Mouse (Mus musculus): ENCODE results near the gene 4930513O06Rik. TPM values are rescaled to one million over a fixed set of nuclear protein-coding genes. Genes with fewer than 3 reads are reported as not detected.

Gene 4930513O06Rik
- not detected in 2 replicates for polyA plus RNA-seq (2015; fragmentation: Nextera tagmentation; extraction: Ambion mirVana)

DNA sequence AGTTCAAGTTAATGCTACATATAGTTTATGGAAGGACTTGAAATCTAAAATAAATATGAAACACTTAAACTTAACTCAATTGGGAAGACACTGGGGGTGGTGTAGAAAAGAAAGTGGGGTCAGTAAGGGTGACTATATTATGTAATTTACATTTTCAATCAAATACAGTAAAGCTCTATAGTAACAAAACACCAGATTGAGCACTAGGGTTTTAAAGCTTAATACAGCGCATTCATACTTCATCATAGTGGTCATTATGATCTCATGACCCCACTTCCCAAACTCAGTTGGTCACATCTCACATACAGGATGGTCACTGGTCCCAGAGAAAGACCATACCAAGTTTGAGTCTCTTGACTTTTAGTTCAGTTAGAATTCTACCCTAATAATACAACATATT is at the start of gene 4930513O06Rik:
TSS of gene 4930513O06Rik (plus strand) at position 301 of the 400 bp plus-strand sequence.
- no peaks in the 10 kb centered on the region for H3K27me3 ChIP-seq
- H3K4me2 ChIP-seq = no peak within 1 kb of the TSS
- H3K4me1 ChIP-seq (replicated peaks) = no peaks in the 10 kb centered on the region
- no peaks in the 10 kb centered on the region for H3K36me3 ChIP-seq
- no peak within 1 kb of the TSS for H3K27ac ChIP-seq
- H3K9ac ChIP-seq = no peak within 1 kb of the TSS
- no peak for ATAC-seq (replicated peaks; ENCODE audit: insufficient number of reproducible peaks, insufficient read depth, low FRiP score, low read depth)
- 76% methylated on average over 1 of the region's 1 CpGs for WGBS
- H3K9me3 ChIP-seq (replicated peaks) = no peaks in the 10 kb centered on the region
- H3K4me3 ChIP-seq = no peak within 1 kb of the TSS

DNA sequence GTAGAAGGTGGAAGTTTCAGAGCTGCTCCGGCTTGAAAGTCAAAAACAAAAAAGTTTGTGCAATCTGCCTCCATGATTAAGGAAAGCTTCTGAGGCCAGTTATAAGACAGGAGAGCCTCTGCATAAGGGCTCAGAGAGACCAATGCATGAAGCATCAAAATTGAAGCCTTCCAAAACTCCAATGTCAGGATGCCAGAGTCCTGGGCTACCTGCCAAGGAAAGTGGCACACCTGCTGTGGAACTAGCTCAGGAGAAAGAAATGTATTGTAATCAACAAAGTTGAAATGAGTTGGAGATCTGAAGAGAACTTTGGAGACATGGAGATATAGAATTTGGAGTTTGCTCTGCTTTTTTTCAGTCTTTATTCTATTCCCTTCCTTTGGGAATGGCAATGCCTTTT is 48.4 kb upstream of the 4930513O06Rik start:
- no peaks in the 10 kb centered on the region for H3K4me1 ChIP-seq (replicated peaks)
- H3K27me3 ChIP-seq = no peaks in the 10 kb centered on the region
- no peak overlapping the region for H3K4me2 ChIP-seq
- H3K4me3 ChIP-seq = no peak overlapping the region
- no peaks in the 10 kb centered on the region for H3K9me3 ChIP-seq (replicated peaks)
- ATAC-seq (replicated peaks; ENCODE audit: insufficient number of reproducible peaks, insufficient read depth, low FRiP score, low read depth) = no peak
- no peaks in the 10 kb centered on the region for H3K36me3 ChIP-seq
- no peak overlapping the region for H3K9ac ChIP-seq
- 83% methylated on average over 1 of the region's 1 CpGs for WGBS
- H3K27ac ChIP-seq = no peak overlapping the region

DNA sequence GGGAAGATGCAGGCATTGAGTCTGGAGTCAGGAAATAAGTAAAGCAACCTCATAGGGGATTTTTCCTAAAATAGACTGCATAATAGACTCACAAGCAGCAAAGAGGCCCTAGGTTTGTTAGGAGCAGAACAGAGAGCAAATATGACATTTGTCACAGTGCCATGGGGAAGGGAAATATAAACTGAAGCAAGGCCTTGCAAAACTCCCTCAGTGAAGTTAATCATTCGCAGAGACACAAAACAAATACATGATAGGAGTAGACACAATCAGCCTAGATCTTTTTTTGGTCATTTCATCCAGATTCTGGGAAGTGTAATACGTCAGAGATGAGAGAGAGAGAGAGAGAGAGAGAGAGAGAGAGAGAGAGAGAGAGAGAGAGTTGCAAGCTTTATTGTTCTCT is 46.7 kb upstream of the 4930513O06Rik start:
- H3K27ac ChIP-seq = no peak overlapping the region
- no peak overlapping the region for H3K4me2 ChIP-seq
- no peak overlapping the region for H3K9ac ChIP-seq
- H3K9me3 ChIP-seq (replicated peaks) = no peaks in the 10 kb centered on the region
- WGBS = 63% methylated on average over 2 of the region's 2 CpGs
- H3K4me3 ChIP-seq = no peak overlapping the region
- H3K4me1 ChIP-seq (replicated peaks) = no peaks in the 10 kb centered on the region
- no peaks in the 10 kb centered on the region for H3K36me3 ChIP-seq
- no peak for ATAC-seq (replicated peaks; ENCODE audit: insufficient number of reproducible peaks, insufficient read depth, low FRiP score, low read depth)
- H3K27me3 ChIP-seq = no peaks in the 10 kb centered on the region

DNA sequence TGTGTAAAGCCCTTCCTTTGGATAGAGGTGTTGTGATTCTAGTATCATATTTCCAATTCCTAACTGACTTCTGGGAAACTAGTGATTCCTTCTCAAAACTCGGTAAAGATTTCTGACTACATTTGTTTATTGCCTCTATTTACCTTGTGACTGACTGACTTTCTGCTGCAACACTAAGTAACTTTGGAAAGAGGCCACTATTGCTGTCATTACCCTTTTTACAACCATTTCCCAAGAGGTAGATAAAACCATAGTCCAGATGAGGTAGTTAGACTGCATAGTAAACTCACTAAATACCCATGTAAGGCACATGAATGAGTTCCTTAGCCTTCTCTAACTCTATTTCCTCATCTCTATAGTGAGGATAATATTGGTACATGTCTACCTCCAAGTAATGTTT is 44.9 kb upstream of the 4930513O06Rik start:
- Histone ChIP-seq H3K9me3 (replicated peaks) (no peaks in the 10 kb centered on the region), H3K27ac (no peak overlapping the region), H3K4me3 (no peak overlapping the region), H3K4me1 (replicated peaks) (no peaks in the 10 kb centered on the region), H3K36me3 (no peaks in the 10 kb centered on the region), H3K4me2 (no peak overlapping the region), H3K27me3 (no peaks in the 10 kb centered on the region), H3K9ac (no peak overlapping the region)
- no peak for ATAC-seq (replicated peaks; ENCODE audit: insufficient number of reproducible peaks, insufficient read depth, low FRiP score, low read depth)
- 75% methylated on average over 1 of the region's 1 CpGs for WGBS

DNA sequence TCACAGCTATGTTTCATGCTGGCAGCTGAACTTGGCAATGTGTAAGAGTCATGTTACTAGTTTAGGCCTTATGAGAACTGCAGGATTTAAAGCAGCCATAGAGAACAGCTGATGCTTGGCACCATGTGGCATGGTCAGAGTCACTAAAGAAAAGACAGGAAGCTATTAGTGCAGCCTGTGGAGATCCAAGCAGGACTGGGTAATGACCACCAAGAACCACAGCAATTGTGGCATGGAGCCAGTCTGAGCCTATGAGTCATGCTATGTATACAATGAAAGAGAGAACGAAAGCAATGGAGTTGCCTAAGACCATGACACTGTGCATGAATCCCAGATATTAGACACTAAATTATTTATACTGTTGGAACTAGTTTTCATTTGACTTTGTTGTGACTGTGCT is 34.1 kb upstream of the 4930513O06Rik start:
- no peak overlapping the region for H3K4me2 ChIP-seq
- H3K27ac ChIP-seq = no peak overlapping the region
- no peaks in the 10 kb centered on the region for H3K36me3 ChIP-seq
- no peak overlapping the region for H3K4me3 ChIP-seq
- H3K9me3 ChIP-seq (replicated peaks) = no peaks in the 10 kb centered on the region
- no peak for ATAC-seq (replicated peaks; ENCODE audit: insufficient number of reproducible peaks, insufficient read depth, low FRiP score, low read depth)
- H3K4me1 ChIP-seq (replicated peaks) = no peaks in the 10 kb centered on the region
- no peak overlapping the region for H3K9ac ChIP-seq
- 34% methylated on average over 1 of the region's 1 CpGs for WGBS
- H3K27me3 ChIP-seq = no peaks in the 10 kb centered on the region

DNA sequence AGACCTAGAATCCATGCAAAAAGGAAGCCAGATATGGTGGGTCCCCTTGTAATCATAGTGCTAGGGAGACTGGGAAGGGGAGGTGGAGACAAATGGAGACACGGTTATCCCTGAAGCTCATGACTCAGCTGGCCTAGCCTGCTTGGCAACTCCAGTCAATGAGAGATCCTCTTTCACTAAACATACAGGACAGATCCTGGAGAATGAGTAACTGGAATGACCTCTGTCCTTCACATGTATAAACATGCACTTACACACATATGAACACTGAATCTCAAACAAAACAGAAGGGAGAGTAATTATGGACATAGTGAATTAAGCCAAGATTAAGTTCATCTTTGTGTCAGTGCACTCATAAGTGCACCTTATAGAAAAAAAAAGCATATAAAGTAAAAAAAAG is 32.9 kb upstream of the 4930513O06Rik start:
- no peaks in the 10 kb centered on the region for H3K9me3 ChIP-seq (replicated peaks)
- ATAC-seq (replicated peaks; ENCODE audit: insufficient number of reproducible peaks, insufficient read depth, low FRiP score, low read depth) = no peak

DNA sequence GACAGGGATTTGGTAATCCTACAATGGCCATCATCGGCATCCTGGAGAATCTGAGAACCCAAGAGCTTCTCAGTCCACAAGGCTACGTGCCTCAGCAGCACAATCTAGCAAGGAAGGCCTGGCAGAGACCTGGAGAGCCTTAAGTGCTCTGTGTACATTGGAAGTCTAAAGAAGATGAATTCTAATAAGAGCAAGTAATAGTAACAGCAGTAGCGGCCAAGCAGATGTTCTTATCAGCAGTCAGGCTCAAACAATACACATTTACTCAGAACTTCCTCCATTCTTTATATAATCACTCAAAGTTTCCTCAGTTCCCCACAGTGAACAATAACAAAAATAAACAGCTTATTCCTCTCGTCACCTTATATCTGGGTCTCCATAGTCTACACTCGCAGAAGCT is 22.0 kb upstream of the 4930513O06Rik start:
- no peak overlapping the region for H3K9ac ChIP-seq
- no peak overlapping the region for H3K4me2 ChIP-seq
- H3K4me1 ChIP-seq (replicated peaks) = no peaks in the 10 kb centered on the region
- H3K27ac ChIP-seq = no peak overlapping the region
- ATAC-seq (replicated peaks; ENCODE audit: insufficient number of reproducible peaks, insufficient read depth, low FRiP score, low read depth) = no peak
- no peaks in the 10 kb centered on the region for H3K9me3 ChIP-seq (replicated peaks)
- H3K36me3 ChIP-seq = no peaks in the 10 kb centered on the region
- no peaks in the 10 kb centered on the region for H3K27me3 ChIP-seq
- WGBS = 71% methylated on average over 5 of the region's 5 CpGs
- H3K4me3 ChIP-seq = no peak overlapping the region

More for the DNA sequence above, 32.9 kb upstream of the 4930513O06Rik start:
- no peak overlapping the region for H3K27ac ChIP-seq
- no peak overlapping the region for H3K4me3 ChIP-seq
- no peaks in the 10 kb centered on the region for H3K36me3 ChIP-seq
- no peaks in the 10 kb centered on the region for H3K27me3 ChIP-seq
- no peaks in the 10 kb centered on the region for H3K4me1 ChIP-seq (replicated peaks)
- H3K9ac ChIP-seq = no peak overlapping the region
- H3K4me2 ChIP-seq = no peak overlapping the region
- WGBS = 56% methylated on average over 1 of the region's 1 CpGs

DNA sequence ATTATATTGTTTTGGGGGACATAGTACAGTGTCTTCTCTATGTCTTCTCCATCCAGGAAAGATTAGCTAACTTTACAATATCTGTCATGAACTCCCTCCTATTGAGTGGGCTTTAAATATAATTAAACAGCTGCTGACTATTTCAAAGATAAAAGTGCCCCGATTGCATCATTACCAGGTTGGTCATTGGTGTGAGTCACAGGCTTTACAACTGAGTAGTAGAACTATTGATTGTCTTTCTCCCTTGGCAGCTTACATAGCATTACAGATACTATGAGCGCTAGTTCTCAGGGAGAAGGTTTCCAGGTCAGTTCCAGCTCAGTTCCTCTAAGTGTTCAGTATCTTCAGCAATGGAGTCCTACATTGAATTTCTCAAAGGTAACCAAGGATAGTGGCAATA is 7.5 kb upstream of the 4930513O06Rik start:
- 81% methylated on average over 2 of the region's 2 CpGs for WGBS
- no peak overlapping the region for H3K4me2 ChIP-seq
- H3K36me3 ChIP-seq = no peaks in the 10 kb centered on the region
- H3K27ac ChIP-seq = no peak overlapping the region
- no peak for ATAC-seq (replicated peaks; ENCODE audit: insufficient number of reproducible peaks, insufficient read depth, low FRiP score, low read depth)
- H3K9ac ChIP-seq = no peak overlapping the region
- H3K4me3 ChIP-seq = no peak overlapping the region
- no peaks in the 10 kb centered on the region for H3K4me1 ChIP-seq (replicated peaks)
- H3K27me3 ChIP-seq = no peaks in the 10 kb centered on the region
- no peaks in the 10 kb centered on the region for H3K9me3 ChIP-seq (replicated peaks)

DNA sequence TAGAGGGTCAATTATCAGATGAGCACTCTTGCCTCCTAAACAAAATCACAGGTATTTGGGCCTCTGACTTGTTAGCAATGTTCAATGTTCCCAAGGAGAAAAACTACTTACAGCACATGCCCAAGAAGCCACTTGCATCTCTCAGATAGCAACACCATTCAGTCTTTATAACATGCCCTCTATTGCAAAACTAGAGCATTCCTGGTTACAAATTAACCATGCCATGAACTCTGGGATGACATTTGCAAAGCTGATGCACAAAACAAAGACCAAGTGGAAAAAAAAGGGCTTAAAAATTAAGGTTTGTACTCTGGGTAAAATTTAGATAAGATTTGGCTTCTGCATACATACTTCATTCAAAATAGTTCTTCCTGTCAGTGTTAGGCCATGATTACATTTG is 966 bp upstream of the 4930513O06Rik start, which contains the start of gene Serpina7:
TSS of gene Serpina7 (minus strand) at position 160 of the 400 bp plus-strand sequence.
- Histone ChIP-seq H3K36me3 (no peaks in the 10 kb centered on the region), H3K27ac (no peak within 1 kb of the TSS), H3K9ac (no peak within 1 kb of the TSS), H3K4me2 (no peak within 1 kb of the TSS), H3K9me3 (replicated peaks) (no peaks in the 10 kb centered on the region), H3K27me3 (no peaks in the 10 kb centered on the region), H3K4me1 (replicated peaks) (no peaks in the 10 kb centered on the region), H3K4me3 (no peak within 1 kb of the TSS)
- no peak for ATAC-seq (replicated peaks; ENCODE audit: insufficient number of reproducible peaks, insufficient read depth, low FRiP score, low read depth)

DNA sequence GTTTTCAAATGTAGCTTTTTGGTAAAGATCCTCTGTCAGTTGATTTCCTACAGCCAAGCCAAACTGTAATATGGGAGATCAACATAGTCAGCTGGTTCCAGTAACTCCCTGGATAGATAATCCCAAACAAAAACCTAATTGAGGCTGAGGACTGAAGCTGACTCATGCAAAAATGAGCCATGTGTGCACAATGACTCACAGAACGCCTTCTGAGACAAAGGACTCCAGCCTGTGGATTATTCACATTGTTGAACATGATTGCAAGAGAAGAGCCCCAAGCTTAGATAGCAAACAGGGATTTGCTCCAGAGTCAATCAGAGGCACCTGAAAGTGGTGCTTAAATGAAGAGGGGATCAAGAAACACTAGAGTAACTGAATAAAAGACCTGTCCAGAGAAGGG is 11.2 kb downstream of the 4930513O06Rik start:
- Histone ChIP-seq H3K36me3 (no peaks in the 10 kb centered on the region), H3K27me3 (no peaks in the 10 kb centered on the region), H3K9ac (no peak overlapping the region), H3K4me3 (no peak overlapping the region), H3K27ac (no peak overlapping the region), H3K4me1 (replicated peaks) (no peaks in the 10 kb centered on the region), H3K9me3 (replicated peaks) (no peaks in the 10 kb centered on the region), H3K4me2 (no peak overlapping the region)
- WGBS = 59% methylated on average over 1 of the region's 1 CpGs
- ATAC-seq (replicated peaks; ENCODE audit: insufficient number of reproducible peaks, insufficient read depth, low FRiP score, low read depth) = no peak

DNA sequence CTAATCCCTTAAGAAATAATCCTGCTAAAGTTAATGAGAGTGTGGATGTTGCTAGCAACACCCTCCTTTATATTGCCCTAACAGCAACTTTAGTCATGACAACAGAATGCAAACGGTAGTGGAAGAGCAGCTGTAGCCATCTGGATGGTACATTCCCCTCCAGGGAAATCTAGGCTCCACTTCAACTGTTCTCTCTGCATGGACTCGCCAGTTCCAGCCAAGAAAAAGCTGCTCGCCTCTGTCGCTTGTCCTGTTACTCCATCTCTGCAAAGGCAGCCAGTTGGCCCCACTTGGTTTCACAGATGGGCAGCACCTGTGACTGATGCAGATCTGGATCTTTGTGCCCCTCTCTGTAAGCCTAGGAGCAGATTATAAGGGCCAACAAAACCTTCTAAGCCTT is 48.0 kb downstream of the 4930513O06Rik start:
- Histone ChIP-seq H3K4me2 (no peak overlapping the region), H3K4me1 (replicated peaks) (no peaks in the 10 kb centered on the region), H3K27ac (no peak overlapping the region), H3K36me3 (no peaks in the 10 kb centered on the region), H3K4me3 (no peak overlapping the region), H3K9me3 (replicated peaks) (no peaks in the 10 kb centered on the region), H3K9ac (no peak overlapping the region), H3K27me3 (no peaks in the 10 kb centered on the region)
- ATAC-seq (replicated peaks; ENCODE audit: insufficient number of reproducible peaks, insufficient read depth, low FRiP score, low read depth) = no peak
- 60% methylated on average over 4 of the region's 4 CpGs for WGBS
